Mouse (Mus musculus): ENCODE data around the gene Cntnap1.

GRCm38 (mm10) chr11:101120545-101121188, 49.7 kb upstream of the Cntnap1 start:
- no peak for TF ChIP-seq ZNF384 (IDR thresholded peaks at IDR 0.05; ENCODE audit: low read depth, low read length)
- TF ChIP-seq CHD2 (IDR thresholded peaks at IDR 0.05; ENCODE audit: low read depth, low read length), result no peak
- TF ChIP-seq ZC3H11A (IDR thresholded peaks at IDR 0.05; ENCODE audit: borderline replicate concordance, low read depth, low read length), result no peak
- TF ChIP-seq MAFK (IDR thresholded peaks at IDR 0.05; ENCODE audit: insufficient read depth, low read depth, low read length), result no peak
- TF ChIP-seq HCFC1 (IDR thresholded peaks at IDR 0.05; ENCODE audit: borderline replicate concordance, insufficient read depth, low read length), result no peak
